Mouse (Mus musculus): ENCODE results near the gene Lrrc46. TPM values are rescaled to one million over a fixed set of nuclear protein-coding genes. Genes with fewer than 3 reads are reported as not detected.

Gene Lrrc46
- polyA plus RNA-seq, 1 experiment from 2014 or later = 2.7 TPM

- Histone ChIP-seq H3K9ac (ENCODE audit: low read length) (0 out of 2 replicates have a peak overlapping the region, but pooled peaks have one; percentile 14), H3K36me3 (ENCODE audit: control insufficient read depth, insufficient read depth, low read length) (no peaks in the 10 kb centered on the region), H3K27ac (ENCODE audit: low read depth, low read length) (no peak overlapping the region), H3K9me3 (ENCODE audit: control insufficient read depth, low read length) (no peaks in the 10 kb centered on the region), H3K4me2 (no peak overlapping the region), H3K4me3 (ENCODE audit: low read depth, low read length) (no peak overlapping the region), H3K27me3 (ENCODE audit: control insufficient read depth, insufficient read depth, low read length) (peaks cover 14% of the 10 kb centered on the region), H3K4me1 (ENCODE audit: control insufficient read depth, insufficient read depth, low read length) (peaks cover 9% of the 10 kb centered on the region)
- ATAC-seq (ENCODE audit: low FRiP score) (no peak), DNase-seq (ENCODE audit: low spot score, missing footprints) (no peak)
- WGBS = 18% methylated on average over 4 of the region's 4 CpGs
These were observed 56.3 kb downstream of the Lrrc46 start for GRCm38 (mm10) chr11:96984903-96985302.

Small RNA genes lying within 50 kb of the gene (microRNA-seq; reads per million reads assigned to microRNA genes)
- 1.3 reads per million for gene Mir8103

Other genes starting within 250 kb of the Lrrc46 start
- gene Nfe2l1, start 211.4 kb downstream of the Lrrc46 start, polyA plus RNA-seq (2014; fragmentation: Nextera tagmentation; extraction: Ambion mirVana) = 31.7 and 35.2 TPM in 2 replicates
- gene Copz2, start 191.5 kb downstream of the Lrrc46 start, polyA plus RNA-seq (2014; fragmentation: Nextera tagmentation; extraction: Ambion mirVana) = 47.5 and 51.1 TPM in 2 replicates
- 91.4 and 92.8 TPM in 2 replicates for gene Cdk5rap3, start 124.9 kb downstream of the Lrrc46 start, polyA plus RNA-seq (2014; fragmentation: Nextera tagmentation; extraction: Ambion mirVana)
- 0.12 and 0.19 TPM in 2 replicates for gene Prr15l, start 113.3 kb downstream of the Lrrc46 start, polyA plus RNA-seq (2014; fragmentation: Nextera tagmentation; extraction: Ambion mirVana)
- 23.1 and 24.4 TPM in 2 replicates for gene Pnpo, start 97.4 kb downstream of the Lrrc46 start, polyA plus RNA-seq (2014; fragmentation: Nextera tagmentation; extraction: Ambion mirVana)
- 22.2 and 26.3 TPM in 2 replicates for gene Sp2, start 58.4 kb downstream of the Lrrc46 start, polyA plus RNA-seq (2014; fragmentation: Nextera tagmentation; extraction: Ambion mirVana)
- not detected in 2 replicates for gene Sp6, start 28.0 kb downstream of the Lrrc46 start, polyA plus RNA-seq (2014; fragmentation: Nextera tagmentation; extraction: Ambion mirVana)
- gene Scrn2, start 11.5 kb downstream of the Lrrc46 start, polyA plus RNA-seq (2014; fragmentation: Nextera tagmentation; extraction: Ambion mirVana) = 21.3 and 22.1 TPM in 2 replicates
- 71.0 and 72.2 TPM in 2 replicates for gene Mrpl10, start 153 bp upstream of the Lrrc46 start, polyA plus RNA-seq (2014; fragmentation: Nextera tagmentation; extraction: Ambion mirVana)
- gene Osbpl7, start 9.2 kb upstream of the Lrrc46 start, polyA plus RNA-seq (2014; fragmentation: Nextera tagmentation; extraction: Ambion mirVana) = 4.2 and 4.8 TPM in 2 replicates
- gene Tbx21, start 73.9 kb upstream of the Lrrc46 start, polyA plus RNA-seq (2014; fragmentation: Nextera tagmentation; extraction: Ambion mirVana) = 0.12 and 0.14 TPM in 2 replicates
- gene Tbkbp1, start 110.1 kb upstream of the Lrrc46 start, polyA plus RNA-seq (2014; fragmentation: Nextera tagmentation; extraction: Ambion mirVana) = 2.8 and 3.6 TPM in 2 replicates
- gene Kpnb1, start 146.5 kb upstream of the Lrrc46 start, polyA plus RNA-seq (2014; fragmentation: Nextera tagmentation; extraction: Ambion mirVana) = 111 and 116 TPM in 2 replicates
- 92.6 and 101 TPM in 2 replicates for gene Npepps, start 239.2 kb upstream of the Lrrc46 start, polyA plus RNA-seq (2014; fragmentation: Nextera tagmentation; extraction: Ambion mirVana)

All from midbrain, embryonic 11.5 days (tissue).